Mouse (Mus musculus): ENCODE data around the gene Tenm4.
A peak's percentile ranks its signal among the peaks of the same experiment; 100 is the strongest.

Gene Tenm4

DNA sequence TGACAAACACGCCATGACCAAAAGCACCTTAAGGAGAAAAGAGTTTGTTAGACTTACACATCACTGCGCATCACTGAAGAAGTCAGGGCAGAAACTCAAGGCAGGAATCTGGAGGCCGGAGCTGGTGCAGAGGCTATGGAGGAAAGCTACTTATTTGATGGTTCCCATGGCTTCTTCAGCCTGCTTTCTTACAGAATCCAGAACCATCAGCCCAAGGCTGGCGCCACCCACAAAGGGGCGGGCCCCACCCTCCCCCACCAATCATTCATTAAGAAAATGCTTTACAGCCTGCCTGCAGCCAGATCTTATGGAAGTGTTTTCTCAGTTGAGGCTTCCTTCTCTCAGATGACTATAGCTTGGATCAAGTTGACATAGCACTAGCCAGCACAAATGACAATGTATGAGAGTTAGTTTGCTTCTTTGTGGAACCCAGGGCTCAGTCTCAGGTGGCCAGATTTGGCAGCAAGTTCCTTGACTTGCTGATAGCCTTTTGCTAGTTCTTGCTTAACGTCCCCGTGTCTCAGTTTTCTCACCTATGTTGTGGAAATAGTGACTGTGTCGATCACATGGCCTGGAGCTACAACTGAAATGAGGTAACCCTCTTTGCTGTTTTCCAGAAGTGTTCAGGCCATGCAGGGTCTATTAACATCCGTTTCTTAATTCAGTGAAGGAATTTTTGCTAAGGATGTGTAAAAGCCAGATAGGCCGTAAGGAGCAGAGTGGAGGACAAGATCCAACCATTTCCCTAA lies 32.9 kb downstream of the Tenm4 start:
- DNase-seq (ENCODE audit: low spot score), result no peak

DNA sequence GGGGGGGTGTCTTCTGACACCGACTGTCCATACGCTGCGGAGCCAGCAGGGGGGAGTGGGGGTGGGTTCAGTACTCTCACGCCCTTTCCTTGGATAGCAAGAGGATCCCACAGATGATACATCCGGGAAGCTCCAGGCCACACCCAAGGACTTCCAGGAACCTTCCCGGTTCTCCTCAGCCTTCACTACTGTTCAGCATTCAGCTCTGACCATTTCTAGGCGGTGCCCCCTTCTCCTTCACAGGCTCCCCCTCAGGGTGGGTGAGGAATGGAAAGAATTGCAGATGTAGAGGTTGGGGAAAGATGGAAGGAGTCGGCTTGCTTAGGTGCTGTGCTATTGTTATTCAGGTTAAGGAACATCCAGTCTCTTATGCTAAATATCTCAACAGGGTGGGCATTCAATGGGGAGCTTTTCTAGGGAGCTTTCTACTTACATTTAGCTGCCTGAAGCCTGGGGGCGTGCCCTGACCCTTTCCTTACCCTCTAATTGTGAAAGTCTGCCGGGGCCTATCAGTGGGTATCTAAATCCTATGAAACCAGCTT lies 33.8 kb downstream of the Tenm4 start:
- no peak for DNase-seq (ENCODE audit: low spot score)

DNA sequence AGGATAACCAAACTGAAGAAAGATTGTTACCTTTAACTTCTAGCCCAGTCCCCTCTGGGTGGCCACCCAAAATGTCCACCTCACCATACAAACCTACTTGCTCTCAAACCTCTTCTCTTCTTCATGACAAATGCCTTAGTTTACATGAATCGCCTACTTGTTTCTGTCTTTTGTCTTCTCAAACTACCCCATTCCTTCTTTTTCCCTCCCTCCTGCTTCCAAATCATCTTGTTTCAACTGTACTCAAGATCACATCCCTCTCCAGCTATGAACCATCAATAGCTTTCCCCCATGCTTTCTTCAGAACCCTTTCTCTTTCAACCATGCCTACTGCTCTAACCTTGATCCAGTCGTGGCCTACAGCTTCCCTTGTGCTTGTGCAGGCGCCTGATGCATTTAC lies 36.0 kb downstream of the Tenm4 start:
- no peak for DNase-seq (ENCODE audit: low spot score)

DNA sequence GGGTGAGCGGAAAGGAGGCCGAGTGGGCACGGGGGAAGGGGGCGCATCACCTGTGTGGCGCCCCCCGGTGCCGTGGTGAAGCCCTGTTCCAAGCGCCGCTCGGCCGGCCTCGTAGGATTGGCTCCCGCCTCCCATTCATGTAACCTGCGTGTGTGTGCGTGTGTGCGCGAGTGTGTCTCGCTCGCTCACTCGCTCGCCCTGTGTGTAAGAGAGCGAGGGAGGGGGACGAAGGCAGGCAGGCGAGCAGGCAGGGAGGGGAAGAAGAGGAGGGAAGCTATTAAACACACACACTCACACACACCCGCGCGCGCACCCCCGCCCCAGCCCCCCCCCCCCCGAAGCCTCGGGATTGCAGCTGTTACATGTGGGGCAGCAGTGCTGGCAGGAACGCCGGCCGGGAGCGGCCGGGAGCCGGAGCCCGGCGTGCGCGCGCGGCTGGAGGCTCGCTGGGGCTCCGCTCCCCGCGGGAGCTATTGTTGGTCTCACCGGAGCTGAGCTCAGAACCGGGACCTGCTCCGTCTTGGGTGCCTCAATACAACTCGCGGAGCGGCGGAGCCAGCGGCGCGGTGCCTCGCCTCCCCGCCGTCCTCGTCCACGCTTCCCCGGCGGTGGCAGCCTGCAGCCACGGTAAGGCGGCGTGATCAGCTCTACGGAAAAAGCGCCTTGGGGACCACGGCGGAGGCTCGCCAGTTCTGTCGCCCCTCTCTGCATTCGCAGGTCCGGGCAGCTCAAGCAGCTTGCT lies 38.9 kb downstream of the Tenm4 start:
- peak; percentile 78 for DNase-seq (ENCODE audit: low spot score)

DNA sequence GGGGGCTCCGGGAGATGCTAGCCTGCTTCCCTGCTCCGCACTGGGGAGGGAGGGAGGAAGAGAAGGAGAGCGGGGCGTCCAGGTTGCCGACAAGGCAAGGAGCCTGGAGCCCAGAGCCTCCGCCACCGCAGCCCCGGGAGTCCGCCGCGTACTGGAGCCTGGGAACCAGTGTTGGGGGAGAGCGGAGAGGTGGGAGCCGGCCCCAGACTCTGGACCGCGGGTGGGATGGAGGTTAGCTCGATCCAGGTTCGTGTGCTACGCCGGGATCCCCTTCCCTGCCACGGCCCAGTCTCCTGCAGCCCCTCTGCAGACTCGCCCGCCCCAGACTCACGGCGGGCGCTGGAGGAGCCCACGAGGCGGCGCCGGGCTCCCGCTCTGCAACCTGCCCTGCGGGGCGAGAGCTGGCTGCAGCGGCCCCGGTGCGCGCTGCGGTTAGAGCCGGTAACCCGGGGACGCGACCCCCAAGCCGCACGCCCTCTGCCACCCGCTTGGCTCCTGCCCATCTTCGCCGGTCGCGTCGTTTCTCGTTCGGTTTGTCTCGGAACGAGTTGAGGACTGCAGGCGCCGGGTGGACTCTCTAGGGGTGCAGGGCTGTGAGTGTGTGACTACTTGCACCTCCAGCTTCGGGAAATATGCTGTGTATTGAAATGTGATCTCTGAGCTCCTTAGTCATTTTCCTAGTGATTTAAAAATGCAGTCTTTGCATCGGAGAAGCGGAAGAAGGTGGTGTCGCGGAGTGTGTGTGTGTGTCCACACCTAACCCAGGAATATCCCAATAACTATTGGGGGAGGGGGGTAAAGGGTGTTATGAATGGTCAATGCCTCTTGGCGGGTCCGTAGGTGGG lies 39.7 kb downstream of the Tenm4 start:
- peak; percentile 80 for DNase-seq (ENCODE audit: low spot score)

DNA sequence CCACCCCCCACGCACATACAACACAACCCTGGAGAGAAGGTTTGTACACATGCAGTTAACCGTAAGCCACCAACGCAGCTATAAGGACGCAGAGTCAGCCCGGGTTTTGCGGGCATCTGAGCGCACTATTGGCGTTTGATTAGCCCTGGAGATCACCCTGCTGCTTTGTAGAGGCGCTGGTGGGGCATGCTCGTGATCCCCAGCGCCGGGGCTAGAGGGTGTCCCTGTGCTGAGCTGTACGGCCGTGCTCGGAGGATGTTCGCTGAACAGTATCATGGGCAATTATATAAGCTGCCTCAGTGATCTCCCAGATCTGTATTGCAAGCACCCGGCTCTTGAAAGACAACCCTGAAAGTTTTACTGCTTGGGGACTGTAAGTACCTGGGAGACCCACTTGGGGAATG lies 40.6 kb downstream of the Tenm4 start:
- peak; percentile 46 for DNase-seq (ENCODE audit: low spot score)

DNA sequence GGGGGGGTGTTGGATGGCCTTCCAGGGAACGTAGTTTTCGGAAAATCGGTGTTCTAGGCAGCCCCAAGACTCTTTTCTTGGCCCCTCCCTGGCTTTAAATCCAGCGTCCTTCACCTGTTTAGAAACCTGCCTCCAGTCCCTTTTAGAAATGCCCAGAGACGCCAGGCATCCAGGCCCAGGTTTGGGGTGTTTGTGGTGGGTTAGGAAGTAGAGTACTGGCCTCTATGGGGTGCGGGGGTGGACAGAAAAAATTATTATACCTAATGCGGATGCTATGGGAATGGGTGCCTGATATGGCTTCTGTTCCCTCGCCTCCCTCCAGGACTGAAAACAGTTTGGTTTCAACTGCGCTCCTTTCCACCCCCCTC lies 41.2 kb downstream of the Tenm4 start:
- DNase-seq (ENCODE audit: low spot score), result no peak

DNA sequence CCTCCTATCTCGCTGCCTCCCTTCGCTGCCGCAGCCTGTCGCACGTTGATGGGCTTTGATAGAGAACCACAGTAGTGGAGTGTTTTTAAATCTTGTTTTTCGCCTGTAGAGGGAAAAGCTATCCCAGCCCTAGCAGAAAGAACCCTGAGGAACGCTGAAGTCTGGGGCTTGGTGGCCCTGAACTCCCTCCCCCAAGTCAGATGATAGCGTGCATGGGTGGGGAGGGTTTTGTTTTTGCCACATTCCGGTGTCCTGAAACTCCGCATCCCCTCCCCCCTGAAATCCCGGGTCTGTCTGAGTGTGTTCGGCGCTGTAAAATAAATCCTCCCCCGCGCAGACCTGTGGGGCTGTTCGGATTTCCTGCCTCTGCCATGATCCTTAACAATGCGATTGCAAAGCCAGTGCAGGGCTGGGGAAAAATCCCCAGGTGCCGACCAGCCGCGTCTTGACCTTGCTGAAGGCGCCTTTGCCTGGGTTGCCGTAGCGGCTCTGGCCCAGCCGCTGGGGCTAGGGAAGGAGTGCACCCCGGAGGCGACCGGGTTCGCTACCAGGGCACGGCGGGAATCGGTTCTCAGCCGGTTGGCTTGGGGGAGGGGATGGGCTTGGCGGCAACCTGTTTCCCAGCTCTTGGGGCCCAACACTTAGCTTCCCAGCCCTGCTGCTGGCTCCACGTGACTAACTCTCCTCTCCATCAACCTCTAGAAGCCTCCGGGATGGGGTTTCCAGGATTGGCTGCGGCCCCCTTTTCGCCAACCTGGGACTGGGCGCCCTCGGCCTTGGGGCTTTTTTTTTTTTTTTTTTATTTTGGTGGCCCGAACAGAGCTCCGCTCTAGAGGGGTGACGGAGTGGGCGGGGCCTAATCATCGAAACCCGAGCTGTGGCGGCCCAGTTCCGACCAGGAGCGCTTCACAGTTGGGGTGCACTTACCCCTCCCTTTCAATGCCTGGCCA lies 41.8 kb downstream of the Tenm4 start:
- peak; percentile 83 for DNase-seq (ENCODE audit: low spot score)

DNA sequence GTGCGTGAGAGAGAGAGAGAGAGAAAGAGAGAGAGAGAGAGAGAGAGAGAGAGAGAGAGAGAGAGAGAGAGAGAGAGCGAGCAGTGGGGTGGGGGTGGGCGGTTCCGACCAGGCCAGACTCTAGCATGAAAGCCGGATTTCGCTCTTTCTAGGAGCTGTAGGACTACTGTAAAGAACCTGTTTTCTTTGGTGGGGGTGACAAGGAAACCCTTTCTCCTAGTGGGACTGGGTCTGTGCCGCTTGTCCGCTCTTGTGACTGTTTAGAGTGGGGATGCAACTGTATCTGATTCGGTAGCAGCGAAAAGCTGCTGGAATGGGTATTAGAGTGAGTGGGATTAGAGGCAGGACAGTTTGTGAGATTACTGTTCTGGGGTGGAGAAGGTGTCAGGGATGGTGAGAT lies 42.7 kb downstream of the Tenm4 start:
- peak; percentile 46 for DNase-seq (ENCODE audit: low spot score)

DNA sequence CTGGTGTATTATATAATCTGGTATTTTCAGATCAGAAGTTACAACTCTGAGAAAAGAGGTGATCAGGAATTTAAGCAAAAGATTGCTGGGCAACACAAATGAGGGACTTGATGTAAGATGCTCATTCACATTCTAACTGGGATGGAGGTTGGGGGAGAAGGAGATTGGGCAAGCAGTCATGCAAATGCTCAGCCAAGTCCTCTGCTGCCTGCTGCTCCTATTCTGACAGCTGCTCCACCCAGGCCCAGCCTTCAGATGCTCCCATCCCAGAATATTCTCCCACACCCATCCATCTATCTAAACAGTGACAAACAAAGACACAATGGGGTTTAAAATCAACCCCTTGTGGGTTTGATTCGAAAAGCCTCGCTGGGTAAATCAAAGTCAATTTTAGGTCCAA lies 43.8 kb downstream of the Tenm4 start:
- DNase-seq (ENCODE audit: low spot score), result no peak

DNA sequence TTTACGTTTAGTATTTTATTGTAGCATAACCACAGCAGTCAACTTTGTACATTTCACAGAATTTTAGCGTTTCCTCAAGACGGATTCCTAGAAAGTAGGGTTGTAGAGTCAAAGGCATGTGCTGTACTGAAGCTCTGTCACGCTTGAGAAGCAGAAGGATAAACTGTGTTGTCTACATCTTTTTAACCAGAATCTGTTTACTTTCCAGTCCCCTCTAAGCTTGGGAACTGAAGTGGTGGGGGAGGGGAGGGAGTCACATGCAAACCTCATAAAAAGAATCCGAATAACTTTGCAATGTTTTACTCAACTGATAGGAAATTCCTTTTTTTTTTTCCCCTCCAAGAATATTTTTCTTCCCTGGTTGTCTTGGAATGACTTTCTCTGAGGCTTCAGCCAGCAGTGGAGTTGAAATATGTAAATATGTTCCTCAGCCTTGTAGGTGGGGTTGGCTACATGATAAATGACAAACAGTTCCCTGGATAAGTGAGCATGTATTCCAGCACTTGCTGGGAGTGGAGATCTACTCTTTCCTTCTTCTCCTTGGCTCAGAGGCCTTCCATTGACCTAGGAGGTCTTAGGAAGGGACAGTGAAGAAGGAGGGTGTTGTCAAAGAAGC lies 45.0 kb downstream of the Tenm4 start:
- no peak for DNase-seq (ENCODE audit: low spot score)

DNA sequence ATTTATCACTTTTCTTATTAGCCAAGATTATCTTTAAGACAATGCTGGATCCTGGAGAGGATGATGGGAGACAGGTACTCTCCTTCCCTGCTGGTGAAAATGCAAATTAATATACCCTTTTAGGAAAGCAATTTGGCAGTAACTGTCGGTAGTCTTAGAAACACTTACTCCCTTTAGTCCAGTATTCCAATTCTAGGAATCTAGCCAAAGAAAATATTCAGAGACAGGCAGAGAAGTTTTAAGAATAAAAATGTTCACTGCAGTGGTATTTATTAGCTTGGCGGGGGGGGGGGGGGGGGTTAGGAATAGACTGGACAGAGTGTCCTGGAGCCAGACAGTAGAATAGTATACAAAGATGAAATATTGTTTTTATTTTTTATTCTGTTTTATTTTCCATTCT lies 48.3 kb downstream of the Tenm4 start:
- DNase-seq (ENCODE audit: low spot score), result no peak

DNA sequence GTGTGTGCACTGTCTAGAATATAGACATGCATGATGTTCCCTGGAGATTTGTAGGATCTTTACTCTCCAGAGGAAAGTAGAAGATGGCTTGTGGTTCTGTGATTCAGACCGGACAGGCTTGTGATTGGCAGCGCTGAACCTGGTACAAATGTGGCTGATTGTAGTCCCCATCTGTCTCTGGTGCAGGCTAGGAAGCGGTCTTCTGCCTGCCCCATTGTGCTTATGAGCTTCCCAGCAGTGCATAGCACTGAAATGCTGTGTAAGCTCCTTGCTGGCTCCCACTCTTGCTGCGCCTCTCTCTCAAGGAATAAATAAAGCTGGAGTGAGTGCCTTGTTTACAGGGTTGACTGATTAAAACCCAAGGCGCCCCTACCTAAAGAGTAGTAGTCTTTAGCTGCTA lies 49.6 kb downstream of the Tenm4 start:
- DNase-seq (ENCODE audit: low spot score), result no peak

DNA sequence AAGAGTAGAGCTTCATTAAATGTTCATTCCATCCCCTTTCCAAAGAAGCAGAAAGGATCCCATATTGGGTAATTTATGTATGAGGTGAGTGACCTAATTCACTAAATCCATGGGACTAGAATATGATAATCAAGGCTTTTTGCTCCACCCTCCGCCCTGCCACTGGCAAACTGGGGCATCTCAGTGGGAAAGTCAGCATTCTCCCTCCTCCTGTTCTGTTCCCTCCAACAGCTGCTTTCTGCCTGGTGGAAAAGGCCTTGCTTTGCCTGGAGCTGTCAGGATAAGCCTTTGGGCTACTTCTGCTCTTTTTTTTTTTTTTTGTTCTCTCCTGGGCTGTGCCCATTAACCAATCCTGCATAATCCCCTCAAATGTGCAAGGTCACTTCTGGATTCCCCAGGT lies 51.5 kb downstream of the Tenm4 start:
- DNase-seq (ENCODE audit: low spot score), result no peak

DNA sequence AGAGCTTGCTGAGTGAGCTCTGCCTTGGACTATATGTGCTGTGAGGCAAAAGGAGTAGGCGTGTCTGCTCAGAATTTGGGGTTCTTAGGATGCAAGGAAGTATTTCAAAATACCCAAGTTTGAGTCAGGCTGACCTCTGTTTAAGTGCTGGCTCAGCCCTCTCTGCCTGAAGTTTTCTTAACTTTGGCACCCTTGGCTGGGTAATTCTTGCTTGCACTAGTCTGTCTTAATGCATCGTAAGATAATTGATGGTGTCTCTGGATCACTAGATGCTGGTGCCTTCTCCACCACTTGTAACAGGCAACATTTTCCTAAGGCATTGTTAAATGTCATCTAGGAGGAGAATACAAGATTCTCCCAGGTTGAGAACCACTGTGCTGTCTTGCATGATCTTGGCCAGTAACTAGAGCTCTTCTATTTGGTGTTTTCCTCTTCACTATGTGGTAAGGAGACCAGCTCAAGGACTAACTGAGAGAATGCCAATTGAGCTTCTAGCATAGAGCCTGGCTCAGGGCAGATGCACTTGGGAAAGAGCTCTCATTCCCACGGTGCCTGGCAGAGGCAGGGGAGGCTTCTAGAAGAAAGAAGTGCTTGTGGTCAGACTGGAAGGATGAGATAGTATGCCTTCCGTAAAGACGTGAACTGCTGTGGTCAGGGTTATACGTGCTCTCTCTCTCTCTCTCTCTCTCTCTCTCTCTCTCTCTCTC lies 57.7 kb downstream of the Tenm4 start:
- DNase-seq (ENCODE audit: low spot score), result no peak

DNA sequence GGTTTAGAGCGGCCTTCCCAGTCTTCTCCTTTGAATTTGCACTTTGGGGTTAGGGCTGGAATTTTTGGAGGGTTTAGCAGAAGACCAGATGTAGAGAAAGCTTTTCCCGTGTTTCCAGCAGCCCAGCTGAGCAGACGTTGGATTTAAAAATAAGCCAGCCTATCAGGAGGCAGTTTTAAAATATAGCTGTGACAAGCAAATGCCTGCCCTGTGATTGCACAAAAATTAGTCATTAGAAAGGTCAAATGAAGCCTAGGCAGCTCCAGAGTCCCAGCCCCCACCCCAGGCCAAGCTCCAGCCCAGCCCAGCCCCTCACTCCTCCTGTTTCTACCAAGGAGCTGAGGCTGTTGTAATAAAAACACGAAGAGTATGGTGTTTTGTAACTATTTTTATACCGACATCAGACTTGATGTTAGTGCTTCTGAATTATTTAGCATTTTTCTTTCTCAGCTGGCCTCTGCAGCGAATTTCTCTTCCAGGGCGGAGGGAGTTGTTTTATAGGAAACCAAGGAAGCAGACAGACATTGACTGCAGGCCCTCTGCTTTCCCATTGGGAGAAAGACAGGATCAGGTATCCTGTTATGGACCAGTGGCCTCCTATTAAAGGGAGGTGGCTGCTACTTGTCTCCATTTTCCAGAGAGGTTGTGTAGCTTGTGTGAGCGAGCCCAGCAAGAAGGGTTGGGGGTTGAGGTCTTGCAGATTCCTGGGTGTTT lies 59.1 kb downstream of the Tenm4 start:
- no peak for DNase-seq (ENCODE audit: low spot score)

DNA sequence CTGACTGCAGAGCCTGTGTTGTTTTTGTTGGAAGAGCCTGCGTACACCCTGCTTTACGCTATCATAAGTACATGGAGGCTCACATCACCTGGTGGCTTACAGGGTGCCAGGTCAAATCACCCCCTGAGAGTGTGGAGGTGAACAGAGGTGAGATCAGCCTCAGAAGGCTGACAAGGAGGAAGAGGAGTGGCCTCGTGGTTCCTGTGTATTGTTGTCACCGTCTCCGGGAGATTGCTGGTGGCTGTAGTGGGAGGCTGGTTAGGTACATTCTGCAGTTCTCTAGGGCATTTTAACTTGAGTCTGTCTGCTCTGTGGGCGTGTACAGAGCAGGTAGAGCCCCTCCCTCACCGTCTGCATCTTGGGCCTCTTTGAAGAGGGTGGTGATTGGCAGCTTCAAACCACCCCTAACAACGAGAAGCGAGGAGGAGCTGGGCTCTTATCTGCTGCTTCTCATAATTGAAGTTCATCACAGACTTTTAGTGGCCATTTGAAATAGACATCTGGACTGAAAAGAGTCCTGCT lies 59.7 kb downstream of the Tenm4 start:
- DNase-seq (ENCODE audit: low spot score), result no peak

DNA sequence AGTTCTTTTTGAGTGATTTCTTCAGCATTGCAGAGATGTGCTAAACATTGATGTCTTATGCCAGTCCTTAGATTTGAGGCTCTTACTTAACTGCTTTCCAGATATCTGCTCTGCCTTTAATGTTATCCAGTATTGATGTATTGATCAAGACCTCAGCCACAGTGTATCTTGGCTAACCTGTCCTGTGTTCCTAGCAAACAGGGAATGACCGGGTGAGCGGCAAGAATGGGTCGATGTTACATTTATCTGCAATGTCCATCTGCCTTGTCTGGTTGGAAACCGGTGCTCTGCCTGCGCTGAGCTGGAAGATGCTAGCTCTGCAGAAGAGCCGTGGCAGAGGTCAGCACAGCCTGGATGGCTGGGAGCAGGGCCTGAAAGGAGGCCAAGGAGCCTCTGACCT lies 64.8 kb downstream of the Tenm4 start:
- DNase-seq (ENCODE audit: low spot score), result no peak

DNA sequence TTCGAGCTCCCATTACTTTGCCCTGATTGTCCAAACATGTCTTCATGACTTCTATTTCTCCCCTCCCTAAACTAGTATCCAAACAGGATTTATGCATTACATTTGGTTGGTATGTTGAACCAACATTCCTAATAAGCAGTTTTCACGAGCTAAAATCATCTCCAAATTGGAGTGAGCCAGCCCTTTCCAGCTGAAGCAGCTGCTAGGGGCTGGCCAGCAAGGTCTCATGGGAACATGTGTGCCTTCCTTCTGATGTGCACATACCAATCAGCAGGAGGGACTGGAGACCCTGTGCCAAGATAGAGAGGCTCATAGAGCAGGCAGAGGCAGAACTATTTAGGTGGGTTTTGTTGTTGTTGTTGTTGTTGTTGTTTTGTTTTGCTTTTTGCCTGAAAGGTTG lies 69.6 kb downstream of the Tenm4 start:
- DNase-seq (ENCODE audit: low spot score), result no peak

Data from embryo, embryonic 10.5 days (tissue).